Mouse (Mus musculus): ENCODE data around the gene Lrfn1. TPM values are rescaled to one million over a fixed set of nuclear protein-coding genes. Genes with fewer than 3 reads are reported as not detected.
A peak's percentile ranks its signal among the peaks of the same experiment; 100 is the strongest.

Lrfn1 gene
- 14.6 and 21.9 TPM in 2 replicates for polyA plus RNA-seq (2011; ENCODE audit: insufficient read depth, insufficient read length, low read depth, missing spikeins)

DNA sequence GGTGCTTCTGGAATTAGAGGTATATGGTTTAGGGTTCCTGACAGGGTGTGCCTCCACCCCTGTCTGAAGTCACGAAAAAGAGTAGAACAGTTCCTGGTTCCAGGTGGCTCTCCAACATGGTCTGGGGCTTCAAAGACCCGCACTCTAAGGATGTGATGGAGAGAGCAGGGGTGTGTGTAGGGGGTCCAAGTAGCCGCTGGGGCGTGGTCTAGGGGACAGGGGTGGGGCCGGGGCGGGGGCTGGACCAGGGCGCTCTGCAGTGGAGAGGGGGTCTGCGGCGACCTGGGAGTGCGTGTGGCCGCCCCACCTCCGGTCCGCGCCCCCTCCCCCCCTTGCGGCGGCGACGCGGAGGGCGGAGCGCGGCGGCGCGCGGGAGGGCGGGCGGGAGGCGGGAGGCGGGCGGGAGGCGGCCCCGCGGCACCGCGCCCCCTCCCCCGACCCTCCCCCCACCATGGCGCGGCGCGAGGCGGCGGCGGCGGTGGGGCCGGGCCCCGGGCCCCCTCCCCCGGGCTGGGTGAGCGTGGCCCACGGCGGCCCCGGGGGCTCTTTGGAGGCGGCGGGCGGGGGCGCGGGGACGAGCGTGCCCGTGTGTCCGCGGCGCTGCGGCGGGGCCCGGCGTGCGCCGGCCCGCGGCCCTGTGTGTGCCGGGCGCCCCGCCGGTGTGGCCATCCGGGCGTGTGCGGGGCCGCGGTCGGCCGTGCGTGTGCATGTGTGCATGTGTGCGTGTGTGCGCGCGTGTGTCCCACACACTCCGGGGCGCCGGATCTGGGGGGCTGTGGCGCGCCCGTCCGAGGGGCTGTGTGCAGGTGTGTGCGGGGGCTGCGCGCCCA, at the start of gene Lrfn1:
Gene Lrfn1, plus strand, starts transcription at position 450 of the 830 bp plus-strand sequence.
- Histone ChIP-seq H3K9me3 (replicated peaks; ENCODE audit: control insufficient read depth, insufficient read depth, low read length, poor library complexity, severe bottlenecking) (no peaks in the 10 kb centered on the region), H3K27me3 (ENCODE audit: control insufficient read depth, insufficient read depth, low read length, poor library complexity, severe bottlenecking) (no peaks in the 10 kb centered on the region), H3K9ac (ENCODE audit: low read depth, poor library complexity, severe bottlenecking) (peak within 1 kb of the TSS; percentile 94), H3K36me3 (ENCODE audit: control insufficient read depth, insufficient read depth, low read length, poor library complexity, severe bottlenecking) (no peaks in the 10 kb centered on the region), H3K27ac (ENCODE audit: insufficient read depth, low read length) (no peak within 1 kb of the TSS), H3K4me1 (ENCODE audit: control insufficient read depth, insufficient read depth, low read length) (peaks cover 3% of the 10 kb centered on the region), H3K4me3 (ENCODE audit: low read depth, low read length) (peak within 1 kb of the TSS; percentile 82)
- TF ChIP-seq CTCF (IDR thresholded peaks at IDR 0.05; ENCODE audit: low read depth, low read length) (no peak), POLR2A (IDR thresholded peaks at IDR 0.05; ENCODE audit: insufficient read depth, low read length) (no peak), EP300 (IDR thresholded peaks at IDR 0.05; ENCODE audit: insufficient read depth, low read depth, low read length) (no peak)

DNA sequence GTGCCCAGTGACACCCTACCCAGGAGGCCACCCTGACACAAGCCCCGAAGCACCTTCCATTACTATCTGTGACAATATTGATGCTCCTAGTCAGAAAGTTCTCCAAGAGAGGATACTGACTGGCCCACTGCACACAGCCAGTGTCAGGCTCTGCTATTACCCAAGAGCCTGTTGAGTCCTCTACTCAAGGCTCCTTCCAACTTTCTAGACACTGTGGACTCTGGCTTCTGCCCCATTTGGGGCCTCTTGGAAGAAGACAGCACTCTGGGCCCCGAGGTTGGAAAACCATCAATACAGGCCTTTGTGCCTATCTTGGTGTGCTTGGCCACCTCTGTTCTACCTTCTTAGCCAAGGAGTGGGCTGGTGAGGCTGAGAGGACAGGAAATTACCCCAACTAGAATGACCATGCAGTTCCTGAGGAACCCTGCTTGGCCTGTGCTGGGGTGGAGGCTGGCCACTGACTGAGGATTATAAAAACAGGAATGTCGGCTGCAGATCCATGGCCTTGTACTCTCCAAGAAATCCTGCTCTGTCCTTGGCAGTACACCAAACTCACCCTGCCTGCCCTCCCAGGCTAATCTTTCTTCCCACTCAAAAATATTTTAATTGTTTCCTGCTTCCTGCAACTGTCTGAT, 40.8 kb upstream of the Lrfn1 start:
- no peaks in the 10 kb centered on the region for H3K27me3 ChIP-seq (ENCODE audit: control insufficient read depth, insufficient read depth, low read length, poor library complexity, severe bottlenecking)
- H3K9ac ChIP-seq (ENCODE audit: low read depth, poor library complexity, severe bottlenecking), result no peak overlapping the region
- peaks cover 50% of the 10 kb centered on the region for H3K36me3 ChIP-seq (ENCODE audit: control insufficient read depth, insufficient read depth, low read length, poor library complexity, severe bottlenecking)
- H3K4me3 ChIP-seq (ENCODE audit: low read depth, low read length), result no peak overlapping the region
- no peaks in the 10 kb centered on the region for H3K4me1 ChIP-seq (ENCODE audit: control insufficient read depth, insufficient read depth, low read length)
- no peak overlapping the region for H3K27ac ChIP-seq (ENCODE audit: insufficient read depth, low read length)
- TF ChIP-seq CTCF (IDR thresholded peaks at IDR 0.05; ENCODE audit: low read depth, low read length) (no peak), POLR2A (IDR thresholded peaks at IDR 0.05; ENCODE audit: insufficient read depth, low read length) (no peak), EP300 (IDR thresholded peaks at IDR 0.05; ENCODE audit: insufficient read depth, low read depth, low read length) (no peak)
- H3K9me3 ChIP-seq (replicated peaks; ENCODE audit: control insufficient read depth, insufficient read depth, low read length, poor library complexity, severe bottlenecking), result no peaks in the 10 kb centered on the region

DNA sequence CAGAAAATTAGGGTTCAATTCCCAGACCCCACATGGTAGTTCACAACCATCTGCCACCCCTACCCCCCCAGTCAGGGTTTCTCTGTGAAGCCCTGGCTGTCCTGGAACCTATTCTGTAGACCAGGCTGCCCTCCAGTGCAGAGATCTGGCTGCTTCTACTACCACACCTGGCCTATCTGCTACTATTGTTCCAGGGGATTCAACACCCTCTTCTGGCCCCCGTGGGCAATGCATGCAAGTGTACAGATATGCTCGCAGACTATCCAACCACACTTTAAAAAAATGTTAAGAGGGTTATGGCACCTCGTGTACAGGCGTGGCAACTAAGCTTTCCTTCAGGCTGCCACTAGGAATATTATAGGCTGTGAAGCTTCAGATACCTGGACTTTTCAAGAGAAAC, 39.0 kb upstream of the Lrfn1 start:
- no peaks in the 10 kb centered on the region for H3K27me3 ChIP-seq (ENCODE audit: control insufficient read depth, insufficient read depth, low read length, poor library complexity, severe bottlenecking)
- no peak overlapping the region for H3K27ac ChIP-seq (ENCODE audit: insufficient read depth, low read length)
- H3K9me3 ChIP-seq (replicated peaks; ENCODE audit: control insufficient read depth, insufficient read depth, low read length, poor library complexity, severe bottlenecking), result no peaks in the 10 kb centered on the region
- H3K9ac ChIP-seq (ENCODE audit: low read depth, poor library complexity, severe bottlenecking), result no peak overlapping the region
- H3K36me3 ChIP-seq (ENCODE audit: control insufficient read depth, insufficient read depth, low read length, poor library complexity, severe bottlenecking), result peaks cover 51% of the 10 kb centered on the region
- no peaks in the 10 kb centered on the region for H3K4me1 ChIP-seq (ENCODE audit: control insufficient read depth, insufficient read depth, low read length)
- TF ChIP-seq POLR2A (IDR thresholded peaks at IDR 0.05; ENCODE audit: insufficient read depth, low read length) (no peak), CTCF (IDR thresholded peaks at IDR 0.05; ENCODE audit: low read depth, low read length) (peak; percentile 16)
- H3K4me3 ChIP-seq (ENCODE audit: low read depth, low read length), result no peak overlapping the region

DNA sequence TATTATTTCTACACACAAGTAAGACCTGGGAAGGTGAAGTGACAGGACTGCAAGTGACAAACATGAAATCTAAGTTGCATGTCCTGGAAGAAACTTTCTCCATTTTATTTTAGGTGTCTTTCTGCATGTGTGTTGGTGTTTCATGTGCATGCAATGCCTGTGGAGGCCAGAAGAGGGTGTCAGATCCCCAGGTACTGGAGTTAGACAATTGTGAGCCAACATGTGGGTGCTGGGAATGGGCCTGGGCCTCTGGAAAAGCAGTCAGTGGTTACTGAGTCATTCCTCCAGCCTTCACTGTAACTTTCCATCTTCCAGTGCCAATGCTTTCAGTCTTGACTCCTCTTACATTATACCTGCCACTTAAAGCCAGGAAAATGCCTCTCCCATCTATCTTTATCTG, 34.4 kb upstream of the Lrfn1 start:
- H3K27ac ChIP-seq (ENCODE audit: insufficient read depth, low read length), result no peak overlapping the region
- peaks cover 49% of the 10 kb centered on the region for H3K36me3 ChIP-seq (ENCODE audit: control insufficient read depth, insufficient read depth, low read length, poor library complexity, severe bottlenecking)
- TF ChIP-seq CTCF (IDR thresholded peaks at IDR 0.05; ENCODE audit: low read depth, low read length) (peak; percentile 35), EP300 (IDR thresholded peaks at IDR 0.05; ENCODE audit: insufficient read depth, low read depth, low read length) (no peak), POLR2A (IDR thresholded peaks at IDR 0.05; ENCODE audit: insufficient read depth, low read length) (no peak)
- H3K4me3 ChIP-seq (ENCODE audit: low read depth, low read length), result no peak overlapping the region
- H3K9me3 ChIP-seq (replicated peaks; ENCODE audit: control insufficient read depth, insufficient read depth, low read length, poor library complexity, severe bottlenecking), result no peaks in the 10 kb centered on the region
- no peak overlapping the region for H3K9ac ChIP-seq (ENCODE audit: low read depth, poor library complexity, severe bottlenecking)
- H3K27me3 ChIP-seq (ENCODE audit: control insufficient read depth, insufficient read depth, low read length, poor library complexity, severe bottlenecking), result no peaks in the 10 kb centered on the region
- H3K4me1 ChIP-seq (ENCODE audit: control insufficient read depth, insufficient read depth, low read length), result peaks cover 3% of the 10 kb centered on the region

DNA sequence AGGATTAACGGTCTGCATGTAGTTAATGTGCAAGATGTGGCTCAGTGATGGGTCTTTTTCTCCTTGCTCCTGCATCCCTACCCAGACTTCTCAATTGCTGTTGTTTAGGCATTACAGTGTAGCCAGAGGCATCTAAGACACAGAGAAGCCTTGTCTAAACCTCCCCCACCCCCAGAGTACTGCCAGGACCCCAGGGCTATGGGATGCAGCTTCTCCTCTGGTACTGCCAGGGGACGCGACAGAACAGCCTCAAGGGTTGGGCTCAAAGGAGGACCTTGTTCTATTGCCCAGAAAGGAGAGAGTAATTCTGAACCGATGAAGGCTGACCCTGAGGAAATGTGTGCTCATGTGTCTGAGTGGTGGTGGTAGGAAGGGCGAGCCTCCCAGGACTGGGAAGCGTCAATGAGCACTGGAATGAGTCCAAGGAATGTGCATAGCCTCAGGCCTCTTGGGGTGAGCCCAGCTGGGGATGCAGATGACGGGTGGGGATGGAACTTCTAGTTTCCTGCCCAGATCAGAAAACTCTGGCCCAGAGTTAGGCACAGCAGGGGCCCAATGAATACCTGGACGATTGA, 33.6 kb upstream of the Lrfn1 start:
- H3K36me3 ChIP-seq (ENCODE audit: control insufficient read depth, insufficient read depth, low read length, poor library complexity, severe bottlenecking), result peaks cover 49% of the 10 kb centered on the region
- no peak overlapping the region for H3K9ac ChIP-seq (ENCODE audit: low read depth, poor library complexity, severe bottlenecking)
- H3K4me3 ChIP-seq (ENCODE audit: low read depth, low read length), result no peak overlapping the region
- H3K9me3 ChIP-seq (replicated peaks; ENCODE audit: control insufficient read depth, insufficient read depth, low read length, poor library complexity, severe bottlenecking), result no peaks in the 10 kb centered on the region
- peak overlapping the region; percentile 3; the same call in 1 of the 2 replicates for H3K27ac ChIP-seq (ENCODE audit: insufficient read depth, low read length)
- peaks cover 3% of the 10 kb centered on the region for H3K4me1 ChIP-seq (ENCODE audit: control insufficient read depth, insufficient read depth, low read length)
- H3K27me3 ChIP-seq (ENCODE audit: control insufficient read depth, insufficient read depth, low read length, poor library complexity, severe bottlenecking), result no peaks in the 10 kb centered on the region
- TF ChIP-seq CTCF (IDR thresholded peaks at IDR 0.05; ENCODE audit: low read depth, low read length) (no peak), POLR2A (IDR thresholded peaks at IDR 0.05; ENCODE audit: insufficient read depth, low read length) (no peak), EP300 (IDR thresholded peaks at IDR 0.05; ENCODE audit: insufficient read depth, low read depth, low read length) (peak; percentile 84)

All from ES-Bruce4 (cell line).